23 mouse cellular contexts compared by ENCODE assay signal in genomic region chr9:106392828-106393527, GRCm38 (mm10). TPM values are rescaled to one million over a fixed set of nuclear protein-coding genes. Genes with fewer than 3 reads are reported as not detected.
A peak's percentile ranks its signal among the peaks of the same experiment; 100 is the strongest.
DNase-seq lines count a peak whose midpoint lies in the region; ATAC-seq and TF ChIP-seq lines count a peak whose summit lies in the region.
"Had no signal": no experiment of that assay in that cellular context is flagged by ENCODE, and none has a peak within 500 bp of the region (broad histone marks: within the 10 kb centered on the region; RNA-seq: fewer than 3 reads in every experiment).

No protein-coding gene starts in this region.

- H3K4me3 ChIP-seq in heart, embryonic 13.5 days, result no peak overlapping the region
- H3K4me3 ChIP-seq in E14TG2a.4 (replicated peaks; ENCODE audit: low read length), result peak overlapping the region; percentile 50
- H3K4me3 ChIP-seq: embryonic facial prominence, embryonic 13.5 days; erythroblast, embryonic 14.5 days; forebrain, embryonic 13.5 days; heart, embryonic 15.5 days; limb, embryonic 13.5 days; liver, embryonic 12.5 days had no signal

- 55% methylated on average over 11 of the region's 11 CpGs for WGBS in heart, embryonic 13.5 days

- H3K27me3 ChIP-seq in heart, embryonic 13.5 days (replicated peaks), result no peaks in the 10 kb centered on the region
- H3K27me3 ChIP-seq in E14TG2a.4 (ENCODE audit: insufficient read depth, low read length), result 0 out of 2 replicates have a peak, but pooled peaks cover 4% of the 10 kb centered on the region
- H3K27me3 ChIP-seq: embryonic facial prominence, embryonic 13.5 days; forebrain, embryonic 13.5 days; heart, embryonic 15.5 days; limb, embryonic 13.5 days had no signal

- ATAC-seq in heart, embryonic 13.5 days (ENCODE audit: extremely low read depth, insufficient number of reproducible peaks, low FRiP score, low TSS enrichment), result no peak
- ATAC-seq: activated CD4-positive, CD25-positive, alpha-beta regulatory T cell, adult 4 months; forebrain, embryonic 13.5 days; liver, embryonic 12.5 days; midbrain, embryonic 16.5 days had no signal

- 0 out of 2 replicates have a peak overlapping the region, but pooled peaks have one; percentile 29 for H3K27ac ChIP-seq in heart, embryonic 13.5 days (replicated peaks)
- H3K27ac ChIP-seq: embryonic facial prominence, embryonic 13.5 days; forebrain, embryonic 13.5 days; heart, embryonic 15.5 days; limb, embryonic 13.5 days; liver, embryonic 12.5 days had no signal

- TF ChIP-seq CTCF in E14TG2a.4 (conservative IDR thresholded peaks at IDR 0.05; ENCODE audit: low read length), result no peak

- peaks cover 54% of the 10 kb centered on the region for H3K4me1 ChIP-seq in heart, embryonic 13.5 days
- peaks cover 11% of the 10 kb centered on the region for H3K4me1 ChIP-seq in E14TG2a.4 (replicated peaks; ENCODE audit: low read depth, low read length)

- intact Hi-C loops in heart, postnatal 10 days (cut with DNase I), result no loop called here

- no peak for DNase-seq in heart, postnatal 10 days
- peak; percentile 18 to 48 for DNase-seq in kidney, postnatal 25 days
- DNase-seq in kidney, adult 8-10 months, result no peak
- DNase-seq in brain, adult 2 months (ENCODE audit: low read depth, low spot score), result peak; percentile 74
- DNase-seq in urinary bladder, postnatal 14 days (ENCODE audit: low spot score), result no peak
- DNase-seq: adrenal gland, adult 8-10 months; B cell, adult 2 months; cerebellum, adult 18-20 months; cerebellum, postnatal 14 days; gastrocnemius, postnatal 10 days; lung, adult 2 months; lung, postnatal 4 days; thymus, postnatal 25 days had no signal

- no peak overlapping the region for H3K4me2 ChIP-seq in heart, embryonic 13.5 days
- H3K4me2 ChIP-seq: embryonic facial prominence, embryonic 13.5 days; forebrain, embryonic 13.5 days; heart, embryonic 15.5 days; limb, embryonic 13.5 days; liver, embryonic 12.5 days had no signal

- no peak overlapping the region for H3K9ac ChIP-seq in heart, embryonic 13.5 days
- H3K9ac ChIP-seq: embryonic facial prominence, embryonic 13.5 days; forebrain, embryonic 13.5 days; heart, embryonic 15.5 days; limb, embryonic 13.5 days; liver, embryonic 12.5 days had no signal

- no peaks in the 10 kb centered on the region for H3K36me3 ChIP-seq in heart, embryonic 13.5 days
- no peaks in the 10 kb centered on the region for H3K36me3 ChIP-seq in E14TG2a.4 (ENCODE audit: insufficient read depth, low read length)
- H3K36me3 ChIP-seq: embryonic facial prominence, embryonic 13.5 days; heart, embryonic 15.5 days; limb, embryonic 13.5 days; liver, embryonic 12.5 days had no signal

- 0 out of 2 replicates have a peak, but pooled peaks cover 10% of the 10 kb centered on the region for H3K9me3 ChIP-seq in heart, embryonic 13.5 days
- H3K9me3 ChIP-seq in E14TG2a.4 (ENCODE audit: low read length), result no peaks in the 10 kb centered on the region
- H3K9me3 ChIP-seq: embryonic facial prominence, embryonic 13.5 days; forebrain, embryonic 13.5 days; heart, embryonic 15.5 days; limb, embryonic 13.5 days; liver, embryonic 12.5 days had no signal

RNA-seq across cellular contexts. Expression of gene Dusp7, which starts 24.5 kb away (rescaled TPM):
- 8.6 and 10.4 TPM in 2 replicates for polyA plus RNA-seq in heart, embryonic 13.5 days (2015; fragmentation: Nextera tagmentation; extraction: Ambion mirVana)
- total RNA-seq in heart, postnatal 10 days (2021), result 10 to 100 TPM; 47.0 to 47.1 TPM

RNA-seq across cellular contexts. Expression of gene Rpl29, which starts 36.3 kb away (rescaled TPM):
- 659 and 696 TPM in 2 replicates for polyA plus RNA-seq in heart, embryonic 13.5 days (2015; fragmentation: Nextera tagmentation; extraction: Ambion mirVana)
- 100 to 1,000 TPM; 403 to 404 TPM for total RNA-seq in heart, postnatal 10 days (2021)

RNA-seq across cellular contexts. Expression of gene Acy1, which starts 45.1 kb away (rescaled TPM):
- 25.7 and 27.2 TPM in 2 replicates for polyA plus RNA-seq in heart, embryonic 13.5 days (2015; fragmentation: Nextera tagmentation; extraction: Ambion mirVana)
- 10 to 100 TPM; 17.0 to 17.8 TPM for total RNA-seq in heart, postnatal 10 days (2021)

RNA-seq across cellular contexts. Expression of gene Abhd14b, which starts 54.3 kb away (rescaled TPM):
- polyA plus RNA-seq in heart, embryonic 13.5 days (2015; fragmentation: Nextera tagmentation; extraction: Ambion mirVana), result 7.4 and 7.7 TPM in 2 replicates
- total RNA-seq in heart, postnatal 10 days (2021), result 1 to 10 TPM; 4.6 to 6.2 TPM
- polyA plus RNA-seq: erythroblast, embryonic 14.5 days had no signal

RNA-seq across cellular contexts. Expression of gene Abhd14a, which starts 54.5 kb away (rescaled TPM):
- polyA plus RNA-seq in heart, embryonic 13.5 days (2015; fragmentation: Nextera tagmentation; extraction: Ambion mirVana), result 44.8 and 53.3 TPM in 2 replicates
- 10 to 100 TPM; 20.0 to 22.4 TPM for total RNA-seq in heart, postnatal 10 days (2021)

Comparison
In these comparisons a context has a peak if more than half of its experiments do, and no peak if none do; other contexts are left out.
1. DNase-seq: peak in kidney, postnatal 25 days (2 of 2) and brain, adult 2 months (single experiment); none in heart, postnatal 10 days (0 of 2), kidney, adult 8-10 months (0 of 2) and urinary bladder, postnatal 14 days (single experiment).